Mouse (Mus musculus): Measurements from ENCODE around the gene Osbp. TPM values are rescaled to one million over a fixed set of nuclear protein-coding genes. Genes with fewer than 3 reads are reported as not detected.
"Not testable (repeated sequence)": the region's sequence is repeated elsewhere in the genome, so short reads cannot be mapped to it uniquely, and the experiment has no call there.

The Osbp gene
- total and polyA plus RNA-seq, 2 experiments from 2014 or later, result 2.8 to 24.6 TPM

DNA sequence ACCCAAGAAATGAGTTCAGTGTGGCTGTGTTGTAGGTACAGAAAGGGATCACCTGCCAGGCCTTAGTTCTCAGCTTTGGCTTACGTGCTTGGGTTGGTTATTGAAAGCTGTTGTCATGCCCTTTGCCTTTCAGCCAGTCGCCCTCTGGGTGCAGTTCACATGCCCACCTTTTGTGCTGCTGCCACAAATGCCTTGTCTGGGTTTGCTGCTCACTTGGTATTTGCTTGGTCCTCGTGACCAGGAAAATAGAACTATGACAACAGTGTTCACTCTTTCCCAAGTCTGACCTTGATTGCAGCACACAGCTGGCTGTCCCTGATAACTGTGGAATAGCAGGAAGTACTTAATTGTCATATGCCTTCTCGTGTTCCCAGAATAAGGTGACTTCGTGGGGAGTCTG lies 11.6 kb downstream of the Osbp start:
- no peak overlapping the region for H3K4me2 ChIP-seq (ENCODE audit: low read depth, low read length, poor library complexity, severe bottlenecking)
- no peak overlapping the region for H3K27ac ChIP-seq (ENCODE audit: low read depth, low read length)
- DNase-seq (ENCODE audit: low spot score), result no peak
- H3K9ac ChIP-seq (replicated peaks; ENCODE audit: low read length, poor library complexity, severe bottlenecking), result no peak overlapping the region
- no peak for ATAC-seq (ENCODE audit: low FRiP score)
- no peaks in the 10 kb centered on the region for H3K9me3 ChIP-seq (ENCODE audit: low read length)
- H3K4me1 ChIP-seq (ENCODE audit: insufficient read depth, low read length), result no peaks in the 10 kb centered on the region
- WGBS, result 94% methylated on average over 5 of the region's 5 CpGs
- H3K36me3 ChIP-seq (ENCODE audit: insufficient read depth, low read length), result peaks cover 78% of the 10 kb centered on the region
- TF ChIP-seq CTCF (IDR thresholded peaks at IDR 0.05), result no peak
- no peaks in the 10 kb centered on the region for H3K27me3 ChIP-seq (ENCODE audit: insufficient read depth, low read length)
- no peak overlapping the region for H3K4me3 ChIP-seq (ENCODE audit: low read depth, low read length)

DNA sequence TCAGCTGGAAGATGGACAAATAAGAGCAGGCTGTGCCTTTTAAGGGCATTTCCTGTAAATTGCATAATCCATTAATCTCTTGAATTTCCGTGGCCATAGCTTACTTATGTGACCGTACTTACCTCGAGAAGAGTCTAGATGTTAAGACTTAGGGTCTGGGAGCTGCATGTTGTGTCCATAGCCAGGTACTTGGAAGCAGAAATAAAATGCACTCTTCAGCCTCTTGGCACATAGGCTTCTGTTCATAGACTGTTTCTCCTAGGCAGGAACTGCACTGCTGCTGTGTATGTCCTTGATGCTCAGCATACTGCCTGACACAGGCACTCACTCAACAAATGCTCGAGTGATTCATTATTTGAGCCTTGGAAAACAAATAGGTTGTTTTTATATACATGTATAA lies 14.7 kb downstream of the Osbp start:
- Histone ChIP-seq H3K36me3 (ENCODE audit: insufficient read depth, low read length) (peaks cover 78% of the 10 kb centered on the region), H3K27ac (ENCODE audit: low read depth, low read length) (no peak overlapping the region), H3K4me2 (ENCODE audit: low read depth, low read length, poor library complexity, severe bottlenecking) (no peak overlapping the region), H3K4me3 (ENCODE audit: low read depth, low read length) (no peak overlapping the region), H3K9me3 (ENCODE audit: low read length) (no peaks in the 10 kb centered on the region), H3K9ac (replicated peaks; ENCODE audit: low read length, poor library complexity, severe bottlenecking) (no peak overlapping the region), H3K27me3 (ENCODE audit: insufficient read depth, low read length) (no peaks in the 10 kb centered on the region), H3K4me1 (ENCODE audit: insufficient read depth, low read length) (no peaks in the 10 kb centered on the region)
- DNase-seq (ENCODE audit: low spot score) (no peak), ATAC-seq (ENCODE audit: low FRiP score) (no peak)
- TF ChIP-seq CTCF (IDR thresholded peaks at IDR 0.05), result no peak
- WGBS, result 93% methylated on average over 4 of the region's 4 CpGs

DNA sequence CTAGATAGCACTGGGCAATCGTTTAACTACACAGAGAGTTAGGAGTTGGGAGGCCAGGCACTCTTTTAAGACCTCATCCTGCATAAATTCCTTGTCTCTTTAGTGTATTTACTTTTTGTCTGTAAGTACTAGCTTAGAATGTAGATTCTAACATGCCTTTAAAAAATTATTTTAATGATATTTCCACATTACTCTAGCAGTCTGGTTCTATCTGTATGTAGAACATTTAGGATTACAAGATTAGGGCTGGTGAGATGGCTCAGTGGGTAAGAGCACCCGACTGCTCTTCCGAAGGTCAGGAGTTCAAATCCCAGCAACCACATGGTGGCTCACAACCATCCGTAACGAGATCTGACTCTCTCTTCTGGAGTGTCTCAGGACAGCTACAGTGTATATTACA lies 18.9 kb downstream of the Osbp start:
- not testable (repeated sequence) for H3K4me1 ChIP-seq (ENCODE audit: insufficient read depth, low read length); H3K4me3 ChIP-seq (ENCODE audit: low read depth, low read length); H3K27me3 ChIP-seq (ENCODE audit: insufficient read depth, low read length); H3K27ac ChIP-seq (ENCODE audit: low read depth, low read length); H3K4me2 ChIP-seq (ENCODE audit: low read depth, low read length, poor library complexity, severe bottlenecking); H3K9me3 ChIP-seq (ENCODE audit: low read length); ATAC-seq (ENCODE audit: low FRiP score); H3K9ac ChIP-seq (replicated peaks; ENCODE audit: low read length, poor library complexity, severe bottlenecking); DNase-seq (ENCODE audit: low spot score)
- H3K36me3 ChIP-seq (ENCODE audit: insufficient read depth, low read length), result peaks cover 66% of the 10 kb centered on the region
- WGBS, result 88% methylated on average over 5 of the region's 5 CpGs

DNA sequence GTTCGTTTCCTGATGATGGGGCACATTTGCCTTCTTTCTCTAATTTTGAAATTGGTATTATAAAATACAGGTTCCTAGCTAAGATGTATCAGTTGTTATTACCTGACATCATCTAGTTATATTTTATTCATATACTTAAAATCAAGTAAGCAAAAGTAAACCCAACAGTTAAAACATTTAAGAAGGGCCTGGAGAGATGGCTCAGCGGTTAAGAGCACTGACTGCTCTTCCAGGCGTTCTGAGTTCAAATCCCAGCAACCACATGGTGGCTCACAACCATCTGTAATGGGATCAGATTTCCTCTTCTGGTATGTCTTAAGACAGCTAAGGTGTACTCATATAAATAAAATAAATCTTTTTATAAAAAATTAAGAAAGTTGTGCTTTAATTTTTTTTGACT lies 22.1 kb downstream of the Osbp start:
- H3K9me3 ChIP-seq (ENCODE audit: low read length), result no peaks in the 10 kb centered on the region
- H3K4me3 ChIP-seq (ENCODE audit: low read depth, low read length), result no peak overlapping the region
- peaks cover 66% of the 10 kb centered on the region for H3K36me3 ChIP-seq (ENCODE audit: insufficient read depth, low read length)
- no peaks in the 10 kb centered on the region for H3K27me3 ChIP-seq (ENCODE audit: insufficient read depth, low read length)
- WGBS, result 89% methylated on average over 3 of the region's 3 CpGs
- TF ChIP-seq CTCF (IDR thresholded peaks at IDR 0.05), result no peak
- no peaks in the 10 kb centered on the region for H3K4me1 ChIP-seq (ENCODE audit: insufficient read depth, low read length)
- DNase-seq (ENCODE audit: low spot score) (no peak), ATAC-seq (ENCODE audit: low FRiP score) (no peak)
- H3K9ac ChIP-seq (replicated peaks; ENCODE audit: low read length, poor library complexity, severe bottlenecking), result no peak overlapping the region
- H3K27ac ChIP-seq (ENCODE audit: low read depth, low read length), result no peak overlapping the region
- H3K4me2 ChIP-seq (ENCODE audit: low read depth, low read length, poor library complexity, severe bottlenecking), result no peak overlapping the region

DNA sequence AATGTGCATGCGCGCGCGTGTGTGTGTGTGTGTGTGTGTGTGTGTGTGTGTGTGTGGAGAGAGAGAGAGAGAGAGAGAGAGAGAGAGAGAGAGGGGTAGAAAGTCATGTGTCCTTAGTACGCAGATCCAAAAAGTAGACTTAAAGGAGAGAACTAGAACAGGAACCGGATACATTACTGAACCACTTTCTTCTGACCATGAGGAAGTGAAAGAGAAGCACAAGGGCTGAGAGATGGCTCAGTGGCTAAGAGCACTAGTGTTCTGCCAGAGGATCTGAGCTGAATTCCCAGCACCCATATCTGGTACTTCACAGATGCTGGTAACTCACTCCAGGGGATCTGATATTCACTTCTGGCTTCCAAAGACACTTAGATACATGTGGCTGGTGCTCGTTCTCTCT lies 23.6 kb downstream of the Osbp start:
- WGBS, result 97% methylated on average over 7 of the region's 7 CpGs
- Histone ChIP-seq H3K9ac (replicated peaks; ENCODE audit: low read length, poor library complexity, severe bottlenecking) (no peak overlapping the region), H3K9me3 (ENCODE audit: low read length) (no peaks in the 10 kb centered on the region), H3K4me2 (ENCODE audit: low read depth, low read length, poor library complexity, severe bottlenecking) (no peak overlapping the region), H3K36me3 (ENCODE audit: insufficient read depth, low read length) (peaks cover 58% of the 10 kb centered on the region), H3K27me3 (ENCODE audit: insufficient read depth, low read length) (no peaks in the 10 kb centered on the region), H3K4me3 (ENCODE audit: low read depth, low read length) (no peak overlapping the region), H3K4me1 (ENCODE audit: insufficient read depth, low read length) (no peaks in the 10 kb centered on the region), H3K27ac (ENCODE audit: low read depth, low read length) (no peak overlapping the region)
- ATAC-seq (ENCODE audit: low FRiP score), result no peak
- no peak for TF ChIP-seq CTCF (IDR thresholded peaks at IDR 0.05)
- no peak for DNase-seq (ENCODE audit: low spot score)

GRCm38 (mm10) chr19:11992034-11992433 lies 26.3 kb downstream of the Osbp start:
- H3K27ac ChIP-seq (ENCODE audit: low read depth, low read length), result no peak overlapping the region
- WGBS, result 96% methylated on average over 9 of the region's 9 CpGs
- TF ChIP-seq CTCF (IDR thresholded peaks at IDR 0.05), result no peak
- no peak for DNase-seq (ENCODE audit: low spot score)
- H3K9ac ChIP-seq (replicated peaks; ENCODE audit: low read length, poor library complexity, severe bottlenecking), result no peak overlapping the region
- no peak for ATAC-seq (ENCODE audit: low FRiP score)
- H3K4me2 ChIP-seq (ENCODE audit: low read depth, low read length, poor library complexity, severe bottlenecking), result no peak overlapping the region
- H3K4me3 ChIP-seq (ENCODE audit: low read depth, low read length), result no peak overlapping the region
- H3K9me3 ChIP-seq (ENCODE audit: low read length), result no peaks in the 10 kb centered on the region
- H3K4me1 ChIP-seq (ENCODE audit: insufficient read depth, low read length), result no peaks in the 10 kb centered on the region
- H3K36me3 ChIP-seq (ENCODE audit: insufficient read depth, low read length), result peaks cover 54% of the 10 kb centered on the region
- H3K27me3 ChIP-seq (ENCODE audit: insufficient read depth, low read length), result no peaks in the 10 kb centered on the region

Data from midbrain, postnatal 0 days (tissue).